Mouse (Mus musculus) kidney, embryonic 16.5 days (tissue): ENCODE measurements around the gene Ogfod1. TPM values are rescaled to one million over a fixed set of nuclear protein-coding genes. Genes with fewer than 3 reads are reported as not detected.

Source experiments
- ATAC-seq: fragments of 200-750 bp; cut with Nextera tagmentation; 2 replicates; pipeline ENCODE4 v1.8.0; 2017; ENCODE audit warnings: moderate TSS enrichment; ENCODE audit not compliant: low FRiP score, low TSS enrichment
- H3K27ac ChIP-seq: fragments of 300-500 bp; sonication (generic); 2 replicates; pipeline ENCODE4 v1.5.1; 2014; ENCODE audit warnings: low read length
- H3K27me3 ChIP-seq: fragments of 300-500 bp; sonication (generic); 2 replicates; pipeline ENCODE4 v1.6.1; 2014; ENCODE audit warnings: low read length, control low read depth, mixed read lengths; ENCODE audit not compliant: insufficient read depth
- H3K36me3 ChIP-seq: fragments of 300-500 bp; sonication (generic); 2 replicates; pipeline ENCODE4 v1.6.1; 2014; ENCODE audit warnings: low read length, control low read depth, mixed read lengths; ENCODE audit not compliant: insufficient read depth
- H3K4me1 ChIP-seq: fragments of 300-500 bp; sonication (generic); 2 replicates; pipeline ENCODE4 v1.6.1; 2014; ENCODE audit warnings: low read length, control low read depth, mixed read lengths; ENCODE audit not compliant: insufficient read depth
- H3K4me2 ChIP-seq: fragments of 300-500 bp; sonication (generic); replicated peaks from 2 replicates; pipeline ENCODE4 v1.6.1; 2014; ENCODE audit warnings: low read depth, low read length
- H3K4me3 ChIP-seq: fragments of 300-500 bp; sonication (generic); 2 replicates; pipeline ENCODE4 v1.5.1; 2014; ENCODE audit warnings: mild to moderate bottlenecking, low read length
- H3K9ac ChIP-seq: fragments of 300-500 bp; sonication (generic); replicated peaks from 2 replicates; pipeline ENCODE4 v1.6.1; 2014; ENCODE audit warnings: low read length
- H3K9me3 ChIP-seq: fragments of 300-500 bp; sonication (generic); 2 replicates; pipeline ENCODE4 v1.6.1; 2016; ENCODE audit warnings: low read length, control low read depth
- WGBS: fragments of 180-500 bp; shearing (Covaris S2); extraction: QIAGEN DNeasy Blood & Tissue Kit; methylation state at CpG from one replicate; pipeline ENCODE4 v1.1.7; 2014; 5-methylcytosine and 5-hydroxymethylcytosine counted together
- polyA plus RNA-seq: library from polyadenylated mRNA; unstranded; fragments of >200 nt; fragmentation: Nextera tagmentation; extraction: Ambion mirVana; gene quantifications from 2 replicates; pipeline ENCODE4 v1.2.1, GENCODE M21; 2015

The Ogfod1 gene
- polyA plus RNA-seq, 1 experiment from 2014 or later, result 11.3 TPM

GRCm38 (mm10) chr8:94066121-94066863, 29.3 kb downstream of the Ogfod1 start:
- H3K4me2 ChIP-seq, result no peak overlapping the region
- no peaks in the 10 kb centered on the region for H3K4me1 ChIP-seq
- no peak overlapping the region for H3K4me3 ChIP-seq
- H3K36me3 ChIP-seq, result peaks cover 7% of the 10 kb centered on the region; the same call in 1 of the 2 replicates
- 64% methylated on average over 11 of the region's 11 CpGs for WGBS
- H3K27ac ChIP-seq, result no peak overlapping the region
- H3K9ac ChIP-seq, result no peak overlapping the region
- no peaks in the 10 kb centered on the region for H3K9me3 ChIP-seq
- no peak for ATAC-seq
- no peaks in the 10 kb centered on the region for H3K27me3 ChIP-seq

DNA sequence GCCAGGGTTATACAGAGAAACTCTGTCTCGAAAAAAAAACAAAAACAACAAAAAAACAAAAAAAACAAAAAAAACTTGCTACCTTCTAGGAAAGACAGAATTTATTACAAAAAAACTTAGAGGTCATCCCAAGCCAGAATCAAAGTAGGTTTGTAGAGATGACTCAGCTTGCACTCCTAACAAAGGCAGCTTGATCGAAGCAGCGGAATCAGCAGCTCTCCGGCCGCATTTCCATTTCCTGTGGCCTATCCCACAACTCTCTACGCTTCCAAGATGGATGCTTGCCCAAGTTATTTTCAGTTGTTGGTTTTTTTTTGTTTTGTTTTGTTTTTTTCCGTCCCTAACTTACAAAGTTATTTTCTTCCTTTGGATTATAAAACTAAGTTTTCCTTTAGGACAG, 31.8 kb downstream of the Ogfod1 start:
- Histone ChIP-seq H3K27me3 (no peaks in the 10 kb centered on the region), H3K36me3 (0 out of 2 replicates have a peak, but pooled peaks cover 3% of the 10 kb centered on the region)

GRCm38 (mm10) chr8:94076461-94077192, 39.6 kb downstream of the Ogfod1 start:
- H3K27me3 ChIP-seq, result no peaks in the 10 kb centered on the region
- no peak for ATAC-seq
- no peak overlapping the region for H3K4me2 ChIP-seq
- 88% methylated on average over 12 of the region's 12 CpGs for WGBS
- no peaks in the 10 kb centered on the region for H3K4me1 ChIP-seq
- H3K36me3 ChIP-seq, result 0 out of 2 replicates have a peak, but pooled peaks cover 3% of the 10 kb centered on the region
- H3K27ac ChIP-seq, result no peak overlapping the region
- H3K9ac ChIP-seq, result no peak overlapping the region
- no peak overlapping the region for H3K4me3 ChIP-seq
- no peaks in the 10 kb centered on the region for H3K9me3 ChIP-seq

More for the DNA sequence above, 31.8 kb downstream of the Ogfod1 start:
- no peak overlapping the region for H3K4me2 ChIP-seq
- H3K9ac ChIP-seq, result no peak overlapping the region
- no peak for ATAC-seq
- H3K4me1 ChIP-seq, result no peaks in the 10 kb centered on the region
- no peak overlapping the region for H3K27ac ChIP-seq
- H3K9me3 ChIP-seq, result no peaks in the 10 kb centered on the region
- H3K4me3 ChIP-seq, result no peak overlapping the region
- WGBS, result 84% methylated on average over 7 of the region's 7 CpGs

GRCm38 (mm10) chr8:94087964-94088363, 51.0 kb downstream of the Ogfod1 start:
- no peak overlapping the region for H3K4me3 ChIP-seq
- no peak for ATAC-seq
- H3K9me3 ChIP-seq, result no peaks in the 10 kb centered on the region
- WGBS, result 84% methylated on average over 9 of the region's 9 CpGs
- no peak overlapping the region for H3K27ac ChIP-seq
- H3K36me3 ChIP-seq, result peaks cover 8% of the 10 kb centered on the region; the same call in 1 of the 2 replicates
- no peaks in the 10 kb centered on the region for H3K27me3 ChIP-seq
- H3K9ac ChIP-seq, result no peak overlapping the region
- H3K4me2 ChIP-seq, result no peak overlapping the region
- no peaks in the 10 kb centered on the region for H3K4me1 ChIP-seq

GRCm38 (mm10) chr8:94089715-94090114, 52.7 kb downstream of the Ogfod1 start:
- Histone ChIP-seq H3K4me2 (no peak overlapping the region), H3K4me1 (no peaks in the 10 kb centered on the region), H3K36me3 (peaks cover 8% of the 10 kb centered on the region; the same call in 1 of the 2 replicates), H3K9ac (no peak overlapping the region), H3K4me3 (no peak overlapping the region), H3K9me3 (no peaks in the 10 kb centered on the region), H3K27ac (no peak overlapping the region), H3K27me3 (no peaks in the 10 kb centered on the region)
- WGBS, result 72% methylated on average over 6 of the region's 6 CpGs
- no peak for ATAC-seq

DNA sequence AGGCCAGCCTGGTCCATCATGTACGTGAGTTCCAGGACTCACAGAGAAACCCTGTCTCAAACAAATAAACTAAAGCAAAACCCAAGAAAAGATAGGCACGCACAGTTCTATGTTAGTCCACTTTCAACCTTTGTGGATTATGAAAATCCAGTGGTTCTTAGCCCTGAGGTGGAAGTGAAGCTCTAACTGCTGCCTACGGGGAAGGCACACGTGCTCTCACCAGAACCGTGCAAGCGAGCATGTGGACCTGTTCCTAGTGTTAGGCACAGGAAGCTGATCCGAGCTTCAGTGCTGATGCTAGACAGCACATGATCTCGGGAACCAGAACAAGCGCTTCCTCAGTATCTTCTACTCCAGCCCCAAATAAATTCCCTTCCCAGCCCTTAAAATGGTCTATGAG, 55.9 kb downstream of the Ogfod1 start:
- Histone ChIP-seq H3K9me3 (no peaks in the 10 kb centered on the region), H3K4me3 (no peak overlapping the region), H3K27ac (no peak overlapping the region), H3K27me3 (no peaks in the 10 kb centered on the region), H3K36me3 (no peaks in the 10 kb centered on the region), H3K4me2 (no peak overlapping the region), H3K4me1 (0 out of 2 replicates have a peak, but pooled peaks cover 6% of the 10 kb centered on the region), H3K9ac (no peak overlapping the region)
- no peak for ATAC-seq
- 84% methylated on average over 9 of the region's 9 CpGs for WGBS

- Histone ChIP-seq H3K36me3 (no peaks in the 10 kb centered on the region), H3K9me3 (no peaks in the 10 kb centered on the region), H3K9ac (no peak overlapping the region), H3K27me3 (no peaks in the 10 kb centered on the region), H3K27ac (no peak overlapping the region), H3K4me3 (no peak overlapping the region), H3K4me2 (no peak overlapping the region), H3K4me1 (peaks cover 6% of the 10 kb centered on the region; the same call in 1 of the 2 replicates)
- ATAC-seq, result no peak
- WGBS, result 84% methylated on average over 6 of the region's 6 CpGs
These were observed 57.3 kb downstream of the Ogfod1 start for GRCm38 (mm10) chr8:94094281-94094680.

GRCm38 (mm10) chr8:94098081-94098974, 61.3 kb downstream of the Ogfod1 start, which contains the start of gene Bbs2:
TSS of gene Bbs2 (minus strand) at chr8:94098928.
- Histone ChIP-seq H3K4me1 (peaks cover 6% of the 10 kb centered on the region; the same call in 1 of the 2 replicates), H3K36me3 (no peaks in the 10 kb centered on the region), H3K27me3 (no peaks in the 10 kb centered on the region), H3K9ac (peak within 1 kb of the TSS; percentile 86), H3K9me3 (no peaks in the 10 kb centered on the region), H3K4me3 (peak within 1 kb of the TSS; percentile 75), H3K27ac (peak within 1 kb of the TSS; percentile 98), H3K4me2 (peak within 1 kb of the TSS; percentile 74)
- peak; percentile 100 for ATAC-seq
- under 1% methylated on average over 61 of the region's 61 CpGs for WGBS

GRCm38 (mm10) chr8:94098996-94099395, 62.0 kb downstream of the Ogfod1 start:
- H3K27ac ChIP-seq, result peak overlapping the region; percentile 98
- H3K27me3 ChIP-seq, result no peaks in the 10 kb centered on the region
- H3K4me3 ChIP-seq, result peak overlapping the region; percentile 75
- H3K9ac ChIP-seq, result peak overlapping the region; percentile 86
- H3K9me3 ChIP-seq, result no peaks in the 10 kb centered on the region
- no peaks in the 10 kb centered on the region for H3K36me3 ChIP-seq
- peak overlapping the region; percentile 74 for H3K4me2 ChIP-seq
- H3K4me1 ChIP-seq, result peaks cover 6% of the 10 kb centered on the region; the same call in 1 of the 2 replicates
- WGBS, result 33% methylated on average over 4 of the region's 4 CpGs
- no peak for ATAC-seq
